Mouse (Mus musculus): ENCODE measurements around the gene Cdiptos. TPM values are rescaled to one million over a fixed set of nuclear protein-coding genes. Genes with fewer than 3 reads are reported as not detected.

Gene Cdiptos
- polyA plus RNA-seq, 2 experiments from 2014 or later, result 0.32 to 1.1 TPM

DNA sequence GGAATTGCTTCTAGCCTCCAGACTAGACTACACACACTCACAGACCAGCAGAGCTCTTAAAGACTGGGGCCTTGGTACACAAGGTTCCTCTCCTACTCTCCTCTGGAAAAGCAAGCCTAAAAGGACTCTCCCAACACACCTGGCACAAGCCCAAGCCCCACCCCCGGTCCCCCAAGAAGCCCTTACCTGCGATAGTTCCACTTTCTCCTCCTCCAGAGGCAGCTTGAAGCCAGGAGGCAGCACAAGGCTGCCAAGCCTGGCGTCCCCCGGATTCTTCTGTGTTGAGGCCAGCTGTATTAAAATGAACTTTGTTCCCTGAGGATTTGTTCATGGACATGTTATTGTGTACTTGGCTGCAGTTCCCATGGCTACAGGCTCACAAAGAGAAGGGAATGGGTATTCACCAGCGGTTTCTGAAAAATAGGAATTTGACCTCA lies 53.3 kb downstream of the Cdiptos start, which contains the start of gene Tmem219:
TSS of gene Tmem219 (minus strand) at position 294 of the 437 bp plus-strand sequence.
- no peak for ATAC-seq

Other genes starting within 250 kb of the Cdiptos start
- gene Mapk3, start 216.5 kb downstream of the Cdiptos start, polyA plus RNA-seq (2017; shearing (Covaris generic)), result 10 to 100 TPM; 16.9 to 17.8 TPM
- gene Gdpd3, start 209.8 kb downstream of the Cdiptos start, polyA plus RNA-seq (2017; shearing (Covaris generic)), result 10 to 100 TPM; 13.9 to 17.4 TPM
- gene Ypel3, start 199.1 kb downstream of the Cdiptos start, polyA plus RNA-seq (2017; shearing (Covaris generic)), result 10 to 100 TPM; 58.4 to 83.8 TPM
- gene Tbx6, start 194.6 kb downstream of the Cdiptos start, polyA plus RNA-seq (2017; shearing (Covaris generic)), result 1 to 10 TPM; 5.9 to 7.5 TPM
- 100 to 1,000 TPM; 139 to 140 TPM for gene Ppp4c, start 183.6 kb downstream of the Cdiptos start, polyA plus RNA-seq (2017; shearing (Covaris generic))
- not detected for gene Fam57b, start 178.4 kb downstream of the Cdiptos start, polyA plus RNA-seq (2017; shearing (Covaris generic))
- not detected for gene 4930451I11Rik, start 144.5 kb downstream of the Cdiptos start, polyA plus RNA-seq (2017; shearing (Covaris generic))
- not detected for gene Doc2a, start 128.7 kb downstream of the Cdiptos start, polyA plus RNA-seq (2017; shearing (Covaris generic))
- gene Hirip3, start 114.1 kb downstream of the Cdiptos start, polyA plus RNA-seq (2017; shearing (Covaris generic)), result 10 to 100 TPM; 12.7 to 20.6 TPM
- gene Ino80e, start 113.7 kb downstream of the Cdiptos start, polyA plus RNA-seq (2017; shearing (Covaris generic)), result 10 to 100 TPM; 53.9 to 55.7 TPM
- 10 to 100 TPM; 15.3 to 15.6 TPM for gene Taok2, start 91.4 kb downstream of the Cdiptos start, polyA plus RNA-seq (2017; shearing (Covaris generic))
- gene Tmem219, start 53.2 kb downstream of the Cdiptos start, polyA plus RNA-seq (2017; shearing (Covaris generic)), result 10 to 100 TPM; 40.2 to 53.2 TPM
- gene Kctd13, start 47.2 kb downstream of the Cdiptos start, polyA plus RNA-seq (2017; shearing (Covaris generic)), result 1 to 10 TPM; 5.5 to 8.9 TPM
- gene Asphd1, start 26.5 kb downstream of the Cdiptos start, polyA plus RNA-seq (2017; shearing (Covaris generic)), result under 1 TPM; 0.48 to 0.51 TPM
- gene Sez6l2, start 25.5 kb downstream of the Cdiptos start, polyA plus RNA-seq (2017; shearing (Covaris generic)), result 1 to 10 TPM; 1.5 to 1.8 TPM
- 100 to 1,000 TPM; 121 to 152 TPM for gene Cdipt, start 184 bp downstream of the Cdiptos start, polyA plus RNA-seq (2017; shearing (Covaris generic))
- gene Mvp, start 38.5 kb upstream of the Cdiptos start, polyA plus RNA-seq (2017; shearing (Covaris generic)), result 10 to 100 TPM; 13.7 to 20.9 TPM
- 1 to 10 TPM; 1.3 to 2.4 TPM for gene Pagr1b, start 40.4 kb upstream of the Cdiptos start, polyA plus RNA-seq (2017; shearing (Covaris generic))
- 10 to 100 TPM; 49.2 to 70.1 TPM for gene Pagr1a, start 41.3 kb upstream of the Cdiptos start, polyA plus RNA-seq (2017; shearing (Covaris generic))
- gene Gm42742, start 45.0 kb upstream of the Cdiptos start, polyA plus RNA-seq (2017; shearing (Covaris generic)), result 10 to 100 TPM; 12.5 to 49.1 TPM
- gene Prrt2, start 45.1 kb upstream of the Cdiptos start, polyA plus RNA-seq (2017; shearing (Covaris generic)), result 1 to 10 TPM; 2.6 to 3.3 TPM
- gene Maz, start 50.9 kb upstream of the Cdiptos start, polyA plus RNA-seq (2017; shearing (Covaris generic)), result 10 to 100 TPM; 14.5 to 18.4 TPM
- 10 to 100 TPM; 13.9 to 20.5 TPM for gene Kif22, start 66.4 kb upstream of the Cdiptos start, polyA plus RNA-seq (2017; shearing (Covaris generic))
- gene Zg16, start 111.2 kb upstream of the Cdiptos start, polyA plus RNA-seq (2017; shearing (Covaris generic)), result under 1 TPM in 1 of 2 experiments, not detected in 1; 0.81 TPM
- 100 to 1,000 TPM; 274 to 321 TPM for gene AI467606, start 115.3 kb upstream of the Cdiptos start, polyA plus RNA-seq (2017; shearing (Covaris generic))
- 10 to 100 TPM in 1 of 2 experiments, 1 to 10 TPM in 1; 7.5 to 15.2 TPM for gene Qprt, start 146.1 kb upstream of the Cdiptos start, polyA plus RNA-seq (2017; shearing (Covaris generic))
- 100 to 1,000 TPM; 101 to 103 TPM for gene Spn, start 161.7 kb upstream of the Cdiptos start, polyA plus RNA-seq (2017; shearing (Covaris generic))
- gene Cd2bp2, start 220.0 kb upstream of the Cdiptos start, polyA plus RNA-seq (2017; shearing (Covaris generic)), result 10 to 100 TPM; 39.7 to 51.9 TPM
- 10 to 100 TPM; 12.5 to 18.4 TPM for gene Tbc1d10b, start 232.4 kb upstream of the Cdiptos start, polyA plus RNA-seq (2017; shearing (Covaris generic))
- gene Mylpf, start 232.8 kb upstream of the Cdiptos start, polyA plus RNA-seq (2017; shearing (Covaris generic)), result 10 to 100 TPM; 25.4 to 31.5 TPM

Data from CD4-positive, CD25-positive, alpha-beta regulatory T cell, adult 4 months (primary cell).